Mouse (Mus musculus): ENCODE data around the gene Gm6583. TPM values are rescaled to one million over a fixed set of nuclear protein-coding genes. Genes with fewer than 3 reads are reported as not detected.
A peak's percentile ranks its signal among the peaks of the same experiment; 100 is the strongest.

The Gm6583 gene
- polyA plus RNA-seq, 1 experiment from 2014 or later, result 0.12 TPM

DNA sequence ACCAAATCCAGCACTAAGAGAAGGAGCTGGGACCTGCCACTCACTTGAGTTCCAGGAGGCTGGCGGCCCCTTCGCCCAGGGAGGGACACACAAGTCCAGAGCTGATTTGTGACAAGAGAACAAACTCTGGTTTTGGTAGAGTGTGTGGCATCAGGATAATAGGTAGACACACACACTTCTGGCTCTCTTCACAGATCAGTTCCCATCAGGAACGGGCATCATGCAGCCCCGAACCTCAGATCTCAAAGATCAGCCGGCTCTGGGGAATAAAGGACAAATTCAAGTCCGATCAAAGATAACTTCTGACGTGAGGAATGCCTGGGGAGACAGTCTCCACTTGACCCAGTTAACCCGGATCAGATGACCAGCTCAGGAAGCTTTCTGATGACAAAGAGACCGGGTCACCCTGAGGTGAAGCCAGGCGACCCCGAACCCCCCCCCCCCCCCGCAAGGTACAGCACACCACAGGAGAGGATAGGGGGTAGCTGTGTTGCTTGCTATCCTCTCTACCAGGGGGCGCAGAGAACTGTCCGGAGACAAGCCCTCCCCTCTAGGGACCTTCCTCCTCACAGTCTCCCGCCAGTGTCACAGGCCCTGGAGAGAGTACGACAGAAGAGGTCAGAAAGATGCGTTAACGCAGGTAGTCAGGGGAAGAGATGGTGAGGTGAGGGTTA is 38.0 kb upstream of the Gm6583 start:
- peak overlapping the region; percentile 53 for H3K4me3 ChIP-seq (ENCODE audit: low read depth, low read length)
- no peak for TF ChIP-seq CTCF (IDR thresholded peaks at IDR 0.05; ENCODE audit: low read depth)
- peak overlapping the region; percentile 74 for H3K4me2 ChIP-seq (replicated peaks; ENCODE audit: low read depth)
- H3K9ac ChIP-seq (ENCODE audit: low read depth, low read length), result no peak overlapping the region
- no peaks in the 10 kb centered on the region for H3K36me3 ChIP-seq (ENCODE audit: control insufficient read depth, insufficient read depth)
- no peaks in the 10 kb centered on the region for H3K9me3 ChIP-seq (ENCODE audit: control insufficient read depth)
- no peak for ATAC-seq
- 15% methylated on average over 18 of the region's 18 CpGs for WGBS
- H3K4me1 ChIP-seq (replicated peaks; ENCODE audit: control insufficient read depth, insufficient read depth, low read length), result no peaks in the 10 kb centered on the region
- peaks cover 30% of the 10 kb centered on the region for H3K27me3 ChIP-seq (replicated peaks; ENCODE audit: control insufficient read depth, insufficient read depth, low read length)
- H3K27ac ChIP-seq (ENCODE audit: low read depth, low read length), result no peak overlapping the region

DNA sequence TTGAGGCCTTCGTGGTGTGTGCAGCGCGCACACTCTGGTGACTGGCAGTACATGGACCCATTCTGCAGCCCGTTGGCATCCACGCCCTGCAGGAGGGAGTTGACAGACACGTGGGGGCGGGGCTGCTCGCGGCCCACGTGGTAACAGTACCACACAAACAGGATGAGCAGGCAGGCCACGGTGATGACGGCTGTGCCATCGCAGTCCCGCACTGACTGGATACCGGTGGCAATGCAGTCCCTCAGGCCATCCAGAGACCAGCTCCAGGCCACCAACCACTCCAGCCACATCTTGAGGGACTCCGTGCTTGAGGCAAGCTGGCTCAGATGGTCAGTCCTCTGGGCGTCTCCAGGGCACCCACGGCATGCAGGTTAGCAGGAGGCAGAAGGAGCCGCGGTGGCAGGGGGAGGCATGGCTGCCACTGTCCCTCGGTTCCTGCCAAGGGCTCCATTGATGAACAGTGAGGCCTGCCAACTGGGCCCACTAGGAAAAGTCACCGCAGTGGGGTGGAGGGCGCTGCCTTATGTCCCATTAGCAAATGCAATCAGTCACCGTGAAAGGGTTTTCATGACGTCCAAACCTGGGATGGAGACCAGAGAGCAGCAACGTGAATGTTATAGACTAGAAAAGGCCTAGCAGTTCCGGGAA is 36.0 kb upstream of the Gm6583 start:
- no peaks in the 10 kb centered on the region for H3K9me3 ChIP-seq (ENCODE audit: control insufficient read depth)
- H3K27ac ChIP-seq (ENCODE audit: low read depth, low read length), result no peak overlapping the region
- H3K4me2 ChIP-seq (replicated peaks; ENCODE audit: low read depth), result no peak overlapping the region
- no peaks in the 10 kb centered on the region for H3K4me1 ChIP-seq (replicated peaks; ENCODE audit: control insufficient read depth, insufficient read depth, low read length)
- no peak overlapping the region for H3K9ac ChIP-seq (ENCODE audit: low read depth, low read length)
- H3K27me3 ChIP-seq (replicated peaks; ENCODE audit: control insufficient read depth, insufficient read depth, low read length), result peaks cover 30% of the 10 kb centered on the region
- no peaks in the 10 kb centered on the region for H3K36me3 ChIP-seq (ENCODE audit: control insufficient read depth, insufficient read depth)
- WGBS, result 65% methylated on average over 27 of the region's 27 CpGs
- TF ChIP-seq CTCF (IDR thresholded peaks at IDR 0.05; ENCODE audit: low read depth), result no peak
- no peak overlapping the region for H3K4me3 ChIP-seq (ENCODE audit: low read depth, low read length)
- ATAC-seq, result no peak

DNA sequence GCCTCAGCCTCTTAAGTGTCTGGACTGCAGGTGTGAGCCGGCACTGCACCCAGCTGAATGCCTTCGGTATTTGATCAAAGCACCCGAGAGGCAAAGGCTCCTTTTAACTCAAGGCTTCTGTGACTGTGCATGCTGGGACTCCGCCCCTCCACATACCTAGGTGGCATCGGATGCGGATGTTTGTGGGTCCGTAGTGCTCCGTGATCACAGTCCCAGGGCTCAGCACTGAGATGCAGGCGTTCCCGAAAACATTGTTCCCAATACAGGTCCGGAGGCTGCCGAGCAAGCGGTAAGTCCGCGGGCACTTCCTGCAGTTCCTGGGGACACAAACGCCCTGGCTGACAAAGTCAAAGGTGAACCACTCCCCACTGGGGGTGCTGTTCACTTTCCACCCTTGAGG is 35.2 kb upstream of the Gm6583 start:
- no peak overlapping the region for H3K27ac ChIP-seq (ENCODE audit: low read depth, low read length)
- WGBS, result 44% methylated on average over 16 of the region's 16 CpGs
- no peak overlapping the region for H3K9ac ChIP-seq (ENCODE audit: low read depth, low read length)
- no peaks in the 10 kb centered on the region for H3K9me3 ChIP-seq (ENCODE audit: control insufficient read depth)
- H3K4me3 ChIP-seq (ENCODE audit: low read depth, low read length), result no peak overlapping the region
- TF ChIP-seq CTCF (IDR thresholded peaks at IDR 0.05; ENCODE audit: low read depth), result no peak
- no peaks in the 10 kb centered on the region for H3K4me1 ChIP-seq (replicated peaks; ENCODE audit: control insufficient read depth, insufficient read depth, low read length)
- no peak overlapping the region for H3K4me2 ChIP-seq (replicated peaks; ENCODE audit: low read depth)
- ATAC-seq, result no peak
- peaks cover 28% of the 10 kb centered on the region for H3K27me3 ChIP-seq (replicated peaks; ENCODE audit: control insufficient read depth, insufficient read depth, low read length)
- H3K36me3 ChIP-seq (ENCODE audit: control insufficient read depth, insufficient read depth), result no peaks in the 10 kb centered on the region

DNA sequence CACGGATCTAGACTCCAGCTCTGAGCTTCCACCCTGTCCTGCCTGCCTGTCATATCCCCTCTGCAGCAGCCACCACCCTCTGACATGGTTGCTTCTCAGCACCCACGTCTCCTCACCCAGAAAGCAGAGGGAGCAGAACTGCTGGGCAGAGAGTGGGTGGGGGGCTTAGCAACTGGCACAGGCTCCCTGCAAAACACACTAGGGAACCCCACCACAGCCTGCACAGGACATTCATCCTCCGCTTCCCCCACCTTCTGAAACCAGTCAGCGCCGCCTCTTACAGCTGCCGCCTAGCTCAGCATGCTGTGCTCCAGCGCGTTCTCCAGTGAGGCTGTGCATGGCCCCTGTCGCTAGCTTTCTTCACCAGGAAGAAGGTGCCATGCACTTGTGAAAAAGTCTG is 33.5 kb upstream of the Gm6583 start:
- Histone ChIP-seq H3K27ac (ENCODE audit: low read depth, low read length) (no peak overlapping the region), H3K4me1 (replicated peaks; ENCODE audit: control insufficient read depth, insufficient read depth, low read length) (no peaks in the 10 kb centered on the region), H3K4me3 (ENCODE audit: low read depth, low read length) (no peak overlapping the region), H3K36me3 (ENCODE audit: control insufficient read depth, insufficient read depth) (no peaks in the 10 kb centered on the region), H3K9ac (ENCODE audit: low read depth, low read length) (no peak overlapping the region), H3K27me3 (replicated peaks; ENCODE audit: control insufficient read depth, insufficient read depth, low read length) (peaks cover 17% of the 10 kb centered on the region; the same call in 1 of the 2 replicates), H3K4me2 (replicated peaks; ENCODE audit: low read depth) (no peak overlapping the region), H3K9me3 (ENCODE audit: control insufficient read depth) (no peaks in the 10 kb centered on the region)
- no peak for ATAC-seq
- WGBS, result 81% methylated on average over 9 of the region's 9 CpGs
- no peak for TF ChIP-seq CTCF (IDR thresholded peaks at IDR 0.05; ENCODE audit: low read depth)

DNA sequence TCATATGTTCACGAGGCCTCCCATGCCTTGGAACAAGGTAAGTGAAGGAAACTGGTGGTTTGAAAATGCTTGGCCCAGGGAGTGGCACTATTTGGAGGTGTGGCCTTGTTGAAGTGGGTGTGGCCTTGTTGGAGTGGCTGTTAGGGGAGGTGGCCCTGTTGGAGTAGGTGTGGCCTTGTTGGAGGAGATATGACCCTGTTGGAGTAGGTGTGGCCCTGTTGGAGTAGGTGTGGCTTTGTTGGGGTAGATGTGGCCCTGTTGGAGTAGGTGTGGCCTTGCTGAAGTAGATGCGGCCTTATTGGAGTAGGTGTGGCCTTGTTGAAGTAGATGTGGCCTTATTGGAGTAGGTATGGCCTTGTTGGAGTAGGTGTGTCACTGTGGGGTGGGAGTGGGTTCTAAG is 30.1 kb upstream of the Gm6583 start:
- peak; percentile 67 for ATAC-seq
- TF ChIP-seq CTCF (IDR thresholded peaks at IDR 0.05; ENCODE audit: low read depth), result no peak
- 61% methylated on average over 2 of the region's 2 CpGs for WGBS
- no peaks in the 10 kb centered on the region for H3K4me1 ChIP-seq (replicated peaks; ENCODE audit: control insufficient read depth, insufficient read depth, low read length)
- no peak overlapping the region for H3K4me3 ChIP-seq (ENCODE audit: low read depth, low read length)
- H3K36me3 ChIP-seq (ENCODE audit: control insufficient read depth, insufficient read depth), result no peaks in the 10 kb centered on the region; the same call in 1 of the 2 replicates
- H3K9ac ChIP-seq (ENCODE audit: low read depth, low read length), result no peak overlapping the region
- no peak overlapping the region for H3K4me2 ChIP-seq (replicated peaks; ENCODE audit: low read depth)
- H3K27me3 ChIP-seq (replicated peaks; ENCODE audit: control insufficient read depth, insufficient read depth, low read length), result no peaks in the 10 kb centered on the region
- H3K27ac ChIP-seq (ENCODE audit: low read depth, low read length), result no peak overlapping the region
- H3K9me3 ChIP-seq (ENCODE audit: control insufficient read depth), result no peaks in the 10 kb centered on the region

DNA sequence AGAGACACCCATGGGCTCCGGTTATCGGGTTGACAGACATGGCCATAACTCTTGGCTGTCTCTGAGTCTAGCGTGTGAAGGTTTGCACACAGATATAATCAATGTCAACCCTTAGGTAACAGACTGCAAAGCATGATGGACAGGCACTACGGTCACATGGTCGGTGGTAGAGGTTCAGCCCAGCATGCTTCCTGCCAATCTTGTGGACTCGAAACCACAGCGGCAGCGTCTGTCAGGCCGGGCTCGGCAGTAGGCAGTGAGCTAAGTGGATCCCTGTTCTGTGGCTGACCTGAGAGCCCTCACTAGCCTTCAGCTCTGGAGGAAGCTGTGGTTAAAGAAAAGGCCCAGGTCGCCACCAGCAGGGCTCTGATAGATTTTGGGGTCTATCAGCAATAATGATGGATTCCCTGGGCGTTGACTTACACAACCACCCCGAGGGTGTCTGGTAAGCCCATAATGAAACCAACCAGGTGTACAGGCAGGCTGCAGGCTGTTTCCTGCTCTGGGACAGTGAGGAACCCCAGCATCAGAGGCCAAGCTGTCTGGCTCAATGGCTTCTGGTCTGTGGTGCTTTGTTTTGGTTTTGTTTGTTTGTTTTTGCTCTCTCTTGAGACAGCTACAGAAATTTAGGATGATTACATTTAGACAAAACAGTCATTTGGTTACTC is 29.1 kb upstream of the Gm6583 start:
- WGBS, result 91% methylated on average over 13 of the region's 13 CpGs
- ATAC-seq, result no peak
- Histone ChIP-seq H3K36me3 (ENCODE audit: control insufficient read depth, insufficient read depth) (peaks cover 4% of the 10 kb centered on the region; the same call in 1 of the 2 replicates), H3K9me3 (ENCODE audit: control insufficient read depth) (no peaks in the 10 kb centered on the region), H3K4me3 (ENCODE audit: low read depth, low read length) (no peak overlapping the region), H3K27ac (ENCODE audit: low read depth, low read length) (no peak overlapping the region), H3K27me3 (replicated peaks; ENCODE audit: control insufficient read depth, insufficient read depth, low read length) (no peaks in the 10 kb centered on the region), H3K9ac (ENCODE audit: low read depth, low read length) (no peak overlapping the region), H3K4me2 (replicated peaks; ENCODE audit: low read depth) (no peak overlapping the region), H3K4me1 (replicated peaks; ENCODE audit: control insufficient read depth, insufficient read depth, low read length) (no peaks in the 10 kb centered on the region)
- no peak for TF ChIP-seq CTCF (IDR thresholded peaks at IDR 0.05; ENCODE audit: low read depth)
